ENCODE assay signal across 26 mouse cellular contexts in the genomic region with DNA sequence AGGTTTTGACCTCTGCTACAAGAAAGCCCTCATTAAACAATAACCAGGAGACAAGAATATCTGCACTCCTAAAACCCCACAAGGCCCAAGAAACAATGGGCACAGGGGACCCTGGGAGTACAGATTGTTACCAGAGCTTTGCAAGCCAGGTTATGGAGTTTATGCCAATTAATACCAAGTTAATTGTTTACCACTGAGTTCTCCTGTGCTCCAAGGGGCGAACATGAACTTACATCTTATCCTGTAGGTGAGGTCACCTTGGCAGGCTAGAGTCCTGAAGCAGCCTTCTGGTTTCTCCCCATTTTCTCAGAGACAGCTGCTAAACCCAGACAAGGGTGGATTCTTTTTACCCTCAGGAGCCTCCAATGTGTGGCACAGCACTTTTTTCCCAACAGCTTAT. TPM values are rescaled to one million over a fixed set of nuclear protein-coding genes. Genes with fewer than 3 reads are reported as not detected.
A peak's percentile ranks its signal among the peaks of the same experiment; 100 is the strongest.
DNase-seq lines count a peak whose midpoint lies in the region; ATAC-seq and TF ChIP-seq lines count a peak whose summit lies in the region.
"Had no signal": no experiment of that assay in that cellular context is flagged by ENCODE, and none has a peak within 500 bp of the region (broad histone marks: within the 10 kb centered on the region; RNA-seq: fewer than 3 reads in every experiment).

No protein-coding gene starts in this region.

- H3K27me3 ChIP-seq in heart, postnatal 0 days (ENCODE audit: control insufficient read depth, insufficient read depth, low read length) = no peaks in the 10 kb centered on the region
- no peaks in the 10 kb centered on the region for H3K27me3 ChIP-seq in heart, embryonic 11.5 days (ENCODE audit: control insufficient read depth, insufficient read depth, low read length)
- H3K27me3 ChIP-seq: CH12.LX; forebrain, embryonic 13.5 days; heart, embryonic 12.5 days; heart, embryonic 15.5 days; hindbrain, embryonic 13.5 days; intestine, embryonic 15.5 days; Patski had no signal

- H3K9me3 ChIP-seq in heart, postnatal 0 days (replicated peaks; ENCODE audit: control insufficient read depth, low read length) = no peaks in the 10 kb centered on the region
- H3K9me3 ChIP-seq in heart, embryonic 11.5 days (replicated peaks; ENCODE audit: control insufficient read depth, low read length) = no peaks in the 10 kb centered on the region
- H3K9me3 ChIP-seq: forebrain, embryonic 10.5 days; forebrain, embryonic 13.5 days; heart, embryonic 12.5 days; heart, embryonic 15.5 days; hindbrain, embryonic 13.5 days; intestine, embryonic 15.5 days had no signal

- no peak overlapping the region for H3K4me2 ChIP-seq in heart, postnatal 0 days (ENCODE audit: low read depth, low read length)
- H3K4me2 ChIP-seq in heart, embryonic 11.5 days = no peak overlapping the region
- H3K4me2 ChIP-seq: forebrain, embryonic 13.5 days; heart, embryonic 12.5 days; heart, embryonic 15.5 days; hindbrain, embryonic 13.5 days; intestine, embryonic 15.5 days had no signal

- 0 out of 2 replicates have a peak overlapping the region, but pooled peaks have one; percentile 32 for H3K27ac ChIP-seq in heart, postnatal 0 days (ENCODE audit: low read depth)
- H3K27ac ChIP-seq in heart, embryonic 11.5 days (ENCODE audit: low read depth, low read length) = no peak overlapping the region
- H3K27ac ChIP-seq: forebrain, embryonic 10.5 days; forebrain, embryonic 13.5 days; heart, embryonic 15.5 days; hindbrain, embryonic 13.5 days; intestine, embryonic 15.5 days had no signal

- H3K4me3 ChIP-seq in heart, postnatal 0 days (ENCODE audit: low read depth, low read length) = no peak overlapping the region
- H3K4me3 ChIP-seq in heart, embryonic 11.5 days (ENCODE audit: low read depth, low read length) = no peak overlapping the region
- H3K4me3 ChIP-seq: forebrain, embryonic 10.5 days; forebrain, embryonic 13.5 days; heart, embryonic 12.5 days; heart, embryonic 15.5 days; hindbrain, embryonic 13.5 days; intestine, embryonic 15.5 days had no signal

- TF ChIP-seq CTCF in heart, postnatal 0 days (IDR thresholded peaks at IDR 0.05; ENCODE audit: low read depth) = no peak

- peak; percentile 37 for DNase-seq in heart, adult 11 months
- DNase-seq in heart, adult 9 months (ENCODE audit: low spot score in 2 of 2) = no peak
- DNase-seq in heart, postnatal 0 days (ENCODE audit: low spot score) = no peak
- peak; percentile 64 for DNase-seq in kidney, adult 9 months
- DNase-seq in kidney, postnatal 10 days = no peak
- peak; percentile 25 for DNase-seq in kidney, postnatal 14 days
- DNase-seq in kidney, adult 18-20 months = no peak
- DNase-seq: adrenal gland, postnatal 10 days; adrenal gland, postnatal 36 days; B cell, adult 2 months; cerebellum, adult 9-10 months; cerebellum, postnatal 14 days; gastrocnemius, postnatal 25 days; heart, postnatal 14 days had no signal

- WGBS in heart, postnatal 0 days = 92% methylated on average over 1 of the region's 1 CpGs
- WGBS in heart, embryonic 11.5 days (ENCODE audit: insufficient replicate concordance) = 81% methylated on average over 1 of the region's 1 CpGs

- H3K4me1 ChIP-seq in heart, postnatal 0 days (ENCODE audit: control insufficient read depth, insufficient read depth) = peaks cover 19% of the 10 kb centered on the region
- H3K4me1 ChIP-seq in heart, embryonic 11.5 days (ENCODE audit: control insufficient read depth, insufficient read depth, low read length) = peaks cover 16% of the 10 kb centered on the region
- H3K4me1 ChIP-seq: intestine, embryonic 15.5 days had no signal

- no peak for ATAC-seq in heart, postnatal 0 days (ENCODE audit: insufficient read depth, low read depth)
- ATAC-seq in heart, embryonic 11.5 days (replicated peaks; ENCODE audit: insufficient number of reproducible peaks, low FRiP score, low TSS enrichment) = no peak
- ATAC-seq: forebrain, embryonic 13.5 days; forebrain, embryonic 16.5 days; hindbrain, embryonic 16.5 days; intestine, embryonic 15.5 days; Patski had no signal

- H3K36me3 ChIP-seq in heart, postnatal 0 days (replicated peaks; ENCODE audit: control insufficient read depth, insufficient read depth, low read length) = 0 out of 2 replicates have a peak, but pooled peaks cover 8% of the 10 kb centered on the region
- no peaks in the 10 kb centered on the region for H3K36me3 ChIP-seq in heart, embryonic 11.5 days (ENCODE audit: control insufficient read depth, insufficient read depth, low read length)
- H3K36me3 ChIP-seq: G1E; intestine, embryonic 15.5 days had no signal

- no peak overlapping the region for H3K9ac ChIP-seq in heart, postnatal 0 days (replicated peaks; ENCODE audit: low read depth, low read length)
- H3K9ac ChIP-seq in heart, embryonic 11.5 days (ENCODE audit: low read depth, low read length) = no peak overlapping the region
- H3K9ac ChIP-seq: forebrain, embryonic 13.5 days; heart, embryonic 12.5 days; heart, embryonic 15.5 days; hindbrain, embryonic 13.5 days; intestine, embryonic 15.5 days had no signal

- TF ChIP-seq EP300 in heart, postnatal 0 days (IDR thresholded peaks at IDR 0.05; ENCODE audit: low read depth) = no peak

RNA-seq across cellular contexts. Expression of a gene that starts 32.0 kb away (rescaled TPM):
- total RNA-seq in heart, postnatal 0 days (2014; rRNA removed; ENCODE audit: low replicate concordance) = 9.2 and 9.8 TPM in 2 replicates
- 8.6 and 9.7 TPM in 2 replicates for polyA plus RNA-seq in heart, postnatal 0 days (2015; fragmentation: Nextera tagmentation; extraction: Ambion mirVana)
- polyA plus RNA-seq in heart, embryonic 11.5 days (2014; fragmentation: Nextera tagmentation; extraction: Ambion mirVana) = 12.9 and 15.8 TPM in 2 replicates
- total RNA-seq: CH12.LX had no signal

Comparison
In these comparisons a context has a peak if more than half of its experiments do, and no peak if none do; other contexts are left out.
1. DNase-seq: peak in heart, adult 11 months (single experiment), kidney, adult 9 months (single experiment) and kidney, postnatal 14 days (single experiment); none in heart, adult 9 months (0 of 2), heart, postnatal 0 days (single experiment), kidney, postnatal 10 days (single experiment) and kidney, adult 18-20 months (single experiment).